Mouse (Mus musculus) cerebellum, postnatal 10 days (tissue): ENCODE results near the gene Zbtb34.
A peak's percentile ranks its signal among the peaks of the same experiment; 100 is the strongest.

ENCODE experiments used
- DNase-seq, 2 experiments: peaks; one replicate each; pipeline ENCODE4 v3.0.0; 2021; ENCODE audit warnings: mixed read lengths in 2 of 2

Gene Zbtb34

GRCm38 (mm10) chr2:33430771-33431699 lies at the start of gene Zbtb34:
Zbtb34 (minus strand) TSS chr2:33431324.
- DNase-seq, result peak; percentile 86 to 87

- no peak for DNase-seq
These were observed 47.0 kb upstream of the Zbtb34 start for GRCm38 (mm10) chr2:33477961-33478755.

GRCm38 (mm10) chr2:33475961-33476360 lies 44.8 kb upstream of the Zbtb34 start:
- DNase-seq, result peak; percentile 32 to 35

- DNase-seq, result peak; percentile 97 to 98
These were observed 37.5 kb upstream of the Zbtb34 start, which contains the start of gene Zbtb43 for GRCm38 (mm10) chr2:33468466-33469097. Zbtb43 (minus strand) TSS chr2:33468559.

- no peak for DNase-seq
These were observed 36.7 kb upstream of the Zbtb34 start for GRCm38 (mm10) chr2:33467546-33468465.

GRCm38 (mm10) chr2:33465966-33466365 lies 34.8 kb upstream of the Zbtb34 start:
- DNase-seq, result peak in 1 of 2 experiments; percentile 37

GRCm38 (mm10) chr2:33465215-33465614 lies 34.1 kb upstream of the Zbtb34 start:
- no peak for DNase-seq

- no peak for DNase-seq
These were observed 30.9 kb upstream of the Zbtb34 start for GRCm38 (mm10) chr2:33462066-33462465.

GRCm38 (mm10) chr2:33461066-33461465 lies 29.9 kb upstream of the Zbtb34 start:
- no peak for DNase-seq

GRCm38 (mm10) chr2:33459660-33460059 lies 28.5 kb upstream of the Zbtb34 start:
- no peak for DNase-seq

GRCm38 (mm10) chr2:33456696-33457095 lies 25.6 kb upstream of the Zbtb34 start:
- no peak for DNase-seq

GRCm38 (mm10) chr2:33456242-33456641 lies 25.1 kb upstream of the Zbtb34 start:
- no peak for DNase-seq

- DNase-seq, result no peak
These were observed 24.2 kb upstream of the Zbtb34 start for GRCm38 (mm10) chr2:33455350-33455749.

- DNase-seq, result no peak
These were observed 23.7 kb upstream of the Zbtb34 start for GRCm38 (mm10) chr2:33454816-33455215.

GRCm38 (mm10) chr2:33453476-33453875 lies 22.4 kb upstream of the Zbtb34 start:
- no peak for DNase-seq

- no peak for DNase-seq
These were observed 21.6 kb upstream of the Zbtb34 start for GRCm38 (mm10) chr2:33452721-33453120.

- no peak for DNase-seq
These were observed 21.0 kb upstream of the Zbtb34 start for GRCm38 (mm10) chr2:33452140-33452539.

- peak; percentile 28 for DNase-seq
These were observed 20.2 kb upstream of the Zbtb34 start for GRCm38 (mm10) chr2:33451038-33451978.

GRCm38 (mm10) chr2:33449119-33449873 lies 18.2 kb upstream of the Zbtb34 start:
- DNase-seq, result no peak

GRCm38 (mm10) chr2:33446796-33447195 lies 15.7 kb upstream of the Zbtb34 start:
- no peak for DNase-seq
